Mouse (Mus musculus) erythroid progenitor cell, adult 5-6 weeks (primary cell): Measurements from ENCODE around the gene Incenp. TPM values are rescaled to one million over a fixed set of nuclear protein-coding genes. Genes with fewer than 3 reads are reported as not detected.
"Not testable (repeated sequence)": the region's sequence is repeated elsewhere in the genome, so short reads cannot be mapped to it uniquely, and the experiment has no call there.

Source experiments
- ATAC-seq: replicated peaks from 2 replicates; pipeline ENCODE4 v1.8.0; 2016; ENCODE audit warnings: moderate number of reproducible peaks, mild to moderate bottlenecking, moderate TSS enrichment, inconsistent platforms; ENCODE audit not compliant: poor library complexity, low FRiP score, severe bottlenecking
- total RNA-seq, 2 experiments: library from RNA; stranded (forward) in 1 of 2; stranded (reverse) in 1 of 2; fragments of 150-400 nt in 1 of 2; fragments of 186-747, 209-891 nt in 1 of 2; gene quantifications; 2 replicates each; pipeline versions ENCODE4 v1.2.3 to v1.2.4; 2015 to 2017; ENCODE audit warnings: low replicate concordance in 2 of 2

Gene Incenp
- total RNA-seq, 2 experiments from 2014 or later: 748 to 885 TPM

GRCm38 (mm10) chr19:9847262-9847661 is 52.1 kb downstream of the Incenp start, which contains the start of gene Scgb2a2:
Scgb2a2 (plus strand) TSS chr19:9847562.
- ATAC-seq: no peak

GRCm38 (mm10) chr19:9837341-9837715 is 62.0 kb downstream of the Incenp start:
- ATAC-seq: no peak

GRCm38 (mm10) chr19:9836581-9837340 is 62.6 kb downstream of the Incenp start:
- not testable (repeated sequence) for ATAC-seq

Other genes with a start within 250 kb of the Incenp start
- not detected in 2 replicates for gene Scgb2a2, start 52.0 kb downstream of the Incenp start, total RNA-seq (2015; ENCODE audit: low replicate concordance)
- gene Scgb2a2, start 52.0 kb downstream of the Incenp start, total RNA-seq (2017; ENCODE audit: low replicate concordance): not detected in 2 replicates
- 2,541 and 2,855 TPM in 2 replicates for gene Fth1, start 81.0 kb upstream of the Incenp start, total RNA-seq (2015; ENCODE audit: low replicate concordance)
- 1,910 and 2,502 TPM in 2 replicates for gene Fth1, start 81.0 kb upstream of the Incenp start, total RNA-seq (2017; ENCODE audit: low replicate concordance)
- not detected in 2 replicates for gene Best1, start 102.1 kb upstream of the Incenp start, total RNA-seq (2015; ENCODE audit: low replicate concordance)
- not detected in 2 replicates for gene Best1, start 102.1 kb upstream of the Incenp start, total RNA-seq (2017; ENCODE audit: low replicate concordance)
- gene Rab3il1, start 102.1 kb upstream of the Incenp start, total RNA-seq (2015; ENCODE audit: low replicate concordance): 252 and 262 TPM in 2 replicates
- 345 and 413 TPM in 2 replicates for gene Rab3il1, start 102.1 kb upstream of the Incenp start, total RNA-seq (2017; ENCODE audit: low replicate concordance)
- 15.5 and 16.3 TPM in 2 replicates for gene Fads3, start 142.0 kb upstream of the Incenp start, total RNA-seq (2015; ENCODE audit: low replicate concordance)
- 9.4 and 12.6 TPM in 2 replicates for gene Fads3, start 142.0 kb upstream of the Incenp start, total RNA-seq (2017; ENCODE audit: low replicate concordance)
- gene Fads2, start 202.2 kb upstream of the Incenp start, total RNA-seq (2015; ENCODE audit: low replicate concordance): 3.6 and 5.4 TPM in 2 replicates
- 2.2 and 5.1 TPM in 2 replicates for gene Fads2, start 202.2 kb upstream of the Incenp start, total RNA-seq (2017; ENCODE audit: low replicate concordance)